Mouse (Mus musculus) neural tube, embryonic 11.5 days (tissue): ENCODE measurements around the gene Apol7a. TPM values are rescaled to one million over a fixed set of nuclear protein-coding genes. Genes with fewer than 3 reads are reported as not detected.

Source experiments
- ATAC-seq: fragments of 200-750 bp; cut with Nextera tagmentation; 2 replicates; pipeline ENCODE4 v1.8.0; 2017; ENCODE audit warnings: moderate number of reproducible peaks, mild to moderate bottlenecking, moderate TSS enrichment, moderate library complexity; ENCODE audit not compliant: insufficient read depth, low FRiP score, low TSS enrichment
- DNase-seq: peaks from one replicate; pipeline ENCODE4 v3.0.0-alpha.2; 2015; ENCODE audit warnings: low spot score
- H3K27ac ChIP-seq: fragments of 300-500 bp; sonication (generic); 2 replicates; pipeline ENCODE4 v1.5.1; 2014; ENCODE audit warnings: low read depth, mild to moderate bottlenecking, low read length
- H3K27me3 ChIP-seq: fragments of 300-500 bp; sonication (generic); 2 replicates; pipeline ENCODE4 v1.6.1; 2014; ENCODE audit warnings: mild to moderate bottlenecking, low read length, mixed read lengths; ENCODE audit not compliant: control insufficient read depth, insufficient read depth
- H3K36me3 ChIP-seq: fragments of 300-500 bp; sonication (generic); 2 replicates; pipeline ENCODE4 v1.6.1; 2014; ENCODE audit warnings: mild to moderate bottlenecking, low read length, moderate library complexity, mixed read lengths; ENCODE audit not compliant: control insufficient read depth, insufficient read depth
- H3K4me1 ChIP-seq: fragments of 300-500 bp; sonication (generic); 2 replicates; pipeline ENCODE4 v1.6.1; 2014; ENCODE audit warnings: low read length, mixed read lengths; ENCODE audit not compliant: control insufficient read depth, insufficient read depth
- H3K4me2 ChIP-seq: fragments of 300-500 bp; sonication (generic); 2 replicates; pipeline ENCODE4 v1.6.1; 2014; ENCODE audit warnings: low read depth, mild to moderate bottlenecking, moderate library complexity
- H3K4me3 ChIP-seq: fragments of 300-500 bp; sonication (generic); 2 replicates; pipeline ENCODE4 v1.5.1; 2014; ENCODE audit warnings: low read depth, low read length
- H3K9ac ChIP-seq: fragments of 300-500 bp; sonication (generic); 2 replicates; pipeline ENCODE4 v1.6.1; 2014; ENCODE audit warnings: mild to moderate bottlenecking, low read length
- H3K9me3 ChIP-seq: fragments of 300-500 bp; sonication (generic); 2 replicates; pipeline ENCODE4 v1.6.1; 2016; ENCODE audit warnings: low read length; ENCODE audit not compliant: control insufficient read depth
- WGBS: fragments of 180-500 bp; shearing (Covaris S2); extraction: QIAGEN DNeasy Blood & Tissue Kit; methylation state at CpG from one replicate; pipeline ENCODE4 v1.1.7; 2014; 5-methylcytosine and 5-hydroxymethylcytosine counted together
- polyA plus RNA-seq: library from polyadenylated mRNA; unstranded; fragments of >200 nt; fragmentation: Nextera tagmentation; extraction: Ambion mirVana; gene quantifications from 2 replicates; pipeline ENCODE4 v1.2.1, GENCODE M21; 2014

The Apol7a gene
- polyA plus RNA-seq, 1 experiment from 2014 or later: not detected

DNA sequence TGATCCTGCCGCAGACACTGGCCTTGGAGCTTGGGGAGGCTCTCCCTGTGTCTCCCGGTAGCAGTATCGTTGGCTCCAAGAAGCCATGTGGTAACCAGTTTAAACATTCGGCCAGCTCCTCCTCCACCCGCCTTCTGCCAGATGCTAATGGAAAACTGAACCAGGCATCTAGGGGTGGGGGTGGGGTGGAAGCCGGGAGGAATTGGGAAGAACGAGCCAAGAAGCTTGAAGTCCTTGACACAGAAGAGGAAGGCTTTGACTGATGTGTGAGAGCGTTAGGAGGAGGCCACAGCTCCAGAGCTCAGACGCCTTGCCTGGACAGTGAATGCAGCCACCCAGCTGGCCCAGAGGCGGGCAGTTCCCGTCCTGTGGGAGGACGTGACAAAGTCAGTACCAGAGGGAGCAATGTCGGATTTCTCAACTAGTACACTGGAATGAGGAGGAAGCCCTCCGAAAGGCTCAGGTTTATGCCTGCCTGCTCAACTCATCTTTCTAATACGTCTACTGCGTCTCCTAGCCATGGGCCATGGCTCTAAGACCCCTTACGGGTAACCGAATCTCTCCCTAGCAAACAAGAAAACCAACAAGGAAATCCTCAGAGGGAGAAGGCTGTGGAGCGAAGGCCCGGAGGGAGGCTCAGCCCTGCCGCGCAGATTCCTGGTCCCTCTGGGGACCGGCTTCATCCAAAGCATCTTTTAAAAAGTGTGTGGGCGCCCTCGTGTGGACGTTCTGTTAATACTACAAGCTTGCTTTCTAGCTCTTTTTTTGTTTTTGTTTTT, 32.0 kb downstream of the Apol7a start:
- peak overlapping the region; percentile 61 for H3K9ac ChIP-seq
- H3K4me3 ChIP-seq: peak overlapping the region; percentile 20
- H3K27me3 ChIP-seq: no peaks in the 10 kb centered on the region
- peak; percentile 89 for DNase-seq
- peak; percentile 28; the same call in 1 of the 2 replicates for ATAC-seq
- H3K36me3 ChIP-seq: no peaks in the 10 kb centered on the region
- peak overlapping the region; percentile 50 for H3K4me2 ChIP-seq
- WGBS: 2% methylated on average over 26 of the region's 26 CpGs
- H3K9me3 ChIP-seq: no peaks in the 10 kb centered on the region
- peaks cover 20% of the 10 kb centered on the region for H3K4me1 ChIP-seq
- H3K27ac ChIP-seq: peak overlapping the region; percentile 75

DNA sequence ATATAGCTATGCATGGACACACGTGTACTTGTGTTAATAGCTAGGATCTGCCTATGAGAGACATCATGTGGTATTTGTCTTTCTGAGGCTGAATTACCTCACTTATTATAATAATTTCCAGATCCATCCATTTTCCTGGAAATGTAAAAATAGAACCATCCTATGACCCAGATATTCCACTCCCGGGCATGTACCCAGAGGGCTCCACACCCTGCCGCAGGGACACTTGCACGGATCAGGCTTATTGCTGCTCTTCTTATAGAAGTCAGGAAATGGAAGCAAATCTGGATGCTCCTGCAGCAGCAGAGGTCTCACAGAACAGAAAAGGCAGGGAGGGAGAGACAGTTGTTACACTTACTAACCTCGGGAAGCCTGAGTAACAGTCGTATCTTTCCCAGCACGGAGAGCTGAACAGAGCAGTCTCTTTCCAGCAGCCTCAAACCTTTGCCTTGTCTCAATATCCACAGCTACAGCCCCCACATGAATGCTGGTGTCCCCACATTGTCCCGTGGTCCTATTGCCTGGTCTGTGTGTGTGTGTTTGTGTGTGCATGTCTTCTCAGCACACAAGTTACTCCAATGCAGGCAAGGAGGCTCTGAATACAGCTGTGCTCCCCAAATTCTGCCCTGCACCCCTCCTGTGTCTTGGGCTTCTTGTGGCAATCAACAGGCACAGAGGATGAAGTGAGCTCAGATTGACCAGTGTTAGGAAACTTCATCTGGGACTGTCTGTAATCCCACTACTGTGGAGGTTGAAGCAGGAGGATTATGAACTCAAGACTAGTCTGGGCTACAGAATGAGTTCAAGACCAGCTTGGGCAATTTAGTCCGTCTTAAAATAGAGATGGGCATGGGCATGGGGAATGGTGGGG, 33.0 kb downstream of the Apol7a start:
- Histone ChIP-seq H3K4me3 (peak overlapping the region; percentile 20; the same call in 1 of the 2 replicates), H3K4me1 (peaks cover 20% of the 10 kb centered on the region), H3K27ac (no peak overlapping the region), H3K9ac (peak overlapping the region; percentile 61), H3K4me2 (no peak overlapping the region), H3K27me3 (no peaks in the 10 kb centered on the region), H3K36me3 (no peaks in the 10 kb centered on the region), H3K9me3 (no peaks in the 10 kb centered on the region)
- WGBS: 55% methylated on average over 9 of the region's 9 CpGs
- no peak for DNase-seq
- no peak for ATAC-seq

DNA sequence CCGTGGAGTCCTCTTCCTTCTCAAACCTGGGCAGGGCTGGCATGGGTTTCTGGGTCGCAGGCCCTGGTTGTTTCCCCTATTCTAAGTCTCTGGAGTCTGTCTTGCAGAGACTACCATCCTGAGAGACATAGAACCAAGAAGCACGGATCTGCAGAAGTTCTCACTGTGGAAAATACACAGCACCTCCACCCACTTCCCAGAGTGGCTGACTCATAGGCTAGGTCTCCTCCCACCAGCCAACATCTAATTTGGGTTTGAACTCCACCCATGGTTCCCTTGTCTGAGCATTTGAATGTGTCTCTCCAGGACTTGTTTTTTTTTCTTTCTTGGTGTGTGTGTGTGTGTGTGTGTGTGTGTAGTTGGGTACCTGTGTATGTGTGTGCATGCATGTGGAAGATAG, 34.9 kb downstream of the Apol7a start:
- Histone ChIP-seq H3K4me1 (peaks cover 27% of the 10 kb centered on the region), H3K27ac (peak overlapping the region; percentile 63), H3K27me3 (no peaks in the 10 kb centered on the region), H3K9ac (no peak overlapping the region), H3K4me2 (no peak overlapping the region), H3K36me3 (no peaks in the 10 kb centered on the region), H3K4me3 (no peak overlapping the region), H3K9me3 (no peaks in the 10 kb centered on the region)
- ATAC-seq (no peak), DNase-seq (no peak)
- 75% methylated on average over 3 of the region's 3 CpGs for WGBS

DNA sequence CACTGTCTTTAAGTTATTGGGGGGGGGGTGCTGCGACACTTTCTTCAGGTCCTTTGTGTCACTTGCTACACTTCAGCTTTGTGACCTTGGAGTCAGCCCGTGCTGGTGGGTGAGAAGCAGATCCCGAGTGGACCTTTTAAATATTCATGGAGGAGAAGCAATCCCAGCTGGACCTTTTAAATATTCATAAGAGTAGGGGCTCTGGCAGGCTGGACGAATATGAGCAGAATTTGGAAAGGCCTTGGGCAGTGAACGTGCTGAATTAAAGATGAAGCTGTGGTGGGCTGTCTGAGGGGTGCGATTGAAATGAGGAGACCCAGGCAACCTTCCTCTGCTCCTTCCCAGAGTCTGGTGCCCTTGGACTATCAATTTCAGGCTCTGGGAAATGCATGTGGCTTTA, 35.3 kb downstream of the Apol7a start:
- peak overlapping the region; percentile 63 for H3K27ac ChIP-seq
- ATAC-seq (no peak), DNase-seq (peak; percentile 47)
- 32% methylated on average over 6 of the region's 6 CpGs for WGBS
- H3K27me3 ChIP-seq: no peaks in the 10 kb centered on the region
- H3K9me3 ChIP-seq: no peaks in the 10 kb centered on the region
- peaks cover 30% of the 10 kb centered on the region for H3K4me1 ChIP-seq
- no peak overlapping the region for H3K9ac ChIP-seq
- no peak overlapping the region for H3K4me2 ChIP-seq
- no peaks in the 10 kb centered on the region for H3K36me3 ChIP-seq
- H3K4me3 ChIP-seq: no peak overlapping the region

DNA sequence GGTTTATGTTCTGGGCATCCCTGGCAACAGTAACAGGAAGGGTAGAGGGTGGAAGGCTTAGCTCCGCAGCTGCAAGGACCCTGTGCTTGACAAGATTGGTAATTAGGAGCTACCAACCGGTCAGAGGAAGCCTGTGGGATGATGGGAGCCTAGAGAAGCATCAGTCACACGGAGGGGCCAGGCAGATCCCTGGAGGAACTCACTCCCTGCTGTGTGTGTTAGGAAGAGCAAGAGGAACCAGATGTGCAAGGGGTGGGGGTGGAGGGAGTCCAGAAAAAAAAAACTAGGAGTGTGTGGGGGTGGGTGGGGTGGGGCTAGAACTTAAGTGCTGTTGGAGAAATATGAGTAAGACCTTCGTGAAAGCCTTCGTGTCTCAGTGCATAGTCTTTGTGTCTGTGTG, 36.0 kb downstream of the Apol7a start:
- Histone ChIP-seq H3K4me2 (no peak overlapping the region; the same call in 1 of the 2 replicates), H3K4me3 (no peak overlapping the region), H3K4me1 (peaks cover 32% of the 10 kb centered on the region), H3K27me3 (no peaks in the 10 kb centered on the region), H3K9ac (no peak overlapping the region), H3K36me3 (no peaks in the 10 kb centered on the region), H3K9me3 (no peaks in the 10 kb centered on the region), H3K27ac (peak overlapping the region; percentile 56; the same call in 1 of the 2 replicates)
- DNase-seq (no peak), ATAC-seq (no peak)
- WGBS: 26% methylated on average over 5 of the region's 5 CpGs

DNA sequence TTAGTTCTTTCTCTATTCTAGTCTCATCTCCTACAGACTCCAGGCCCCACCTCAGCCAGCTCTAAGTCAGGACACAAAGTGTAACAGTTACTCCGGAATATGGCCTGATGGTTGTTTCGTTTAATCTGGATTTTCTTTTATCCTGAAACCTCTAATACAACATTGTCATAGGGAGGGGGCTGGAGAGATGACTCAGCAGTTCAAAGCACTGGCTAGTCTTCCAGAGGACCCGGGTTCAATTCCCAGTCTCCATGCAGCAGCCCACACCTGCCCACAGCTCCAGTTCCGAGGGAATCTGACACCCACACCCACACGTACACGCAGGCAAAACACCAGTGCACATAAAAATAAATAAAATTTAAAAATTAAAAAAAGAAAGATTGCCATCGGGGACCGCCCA, 39.0 kb downstream of the Apol7a start:
- no peak overlapping the region for H3K27ac ChIP-seq
- no peak for DNase-seq
- WGBS: 96% methylated on average over 8 of the region's 8 CpGs
- H3K27me3 ChIP-seq: no peaks in the 10 kb centered on the region
- no peak overlapping the region for H3K9ac ChIP-seq
- H3K4me2 ChIP-seq: no peak overlapping the region
- H3K4me1 ChIP-seq: peaks cover 31% of the 10 kb centered on the region
- no peaks in the 10 kb centered on the region for H3K9me3 ChIP-seq
- no peak for ATAC-seq
- no peaks in the 10 kb centered on the region for H3K36me3 ChIP-seq
- H3K4me3 ChIP-seq: no peak overlapping the region

DNA sequence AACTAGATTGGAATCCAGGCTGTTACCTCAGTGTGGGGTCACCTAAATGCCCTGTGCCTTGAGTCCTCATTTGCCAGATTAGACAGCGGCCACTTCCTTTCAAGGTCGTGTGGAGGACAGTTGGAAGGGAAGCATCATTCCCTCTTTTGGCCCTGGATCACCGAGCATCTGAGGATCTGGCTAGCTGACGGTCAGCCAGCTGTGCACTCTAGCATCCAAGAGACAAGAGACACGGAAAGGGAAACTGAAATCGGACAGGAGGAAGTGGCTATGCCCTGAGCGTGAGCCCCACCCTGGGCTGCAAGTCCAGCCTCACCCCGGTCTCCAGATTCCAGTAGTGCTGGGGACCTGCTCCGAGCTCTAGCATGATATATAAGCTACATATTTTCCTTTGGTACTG, 39.4 kb downstream of the Apol7a start:
- Histone ChIP-seq H3K27ac (peak overlapping the region; percentile 56; the same call in 1 of the 2 replicates), H3K4me1 (peaks cover 35% of the 10 kb centered on the region), H3K4me2 (peak overlapping the region; percentile 53; the same call in 1 of the 2 replicates), H3K27me3 (no peaks in the 10 kb centered on the region), H3K4me3 (no peak overlapping the region), H3K36me3 (no peaks in the 10 kb centered on the region), H3K9me3 (no peaks in the 10 kb centered on the region), H3K9ac (peak overlapping the region; percentile 72; the same call in 1 of the 2 replicates)
- no peak for ATAC-seq
- no peak for DNase-seq
- 62% methylated on average over 9 of the region's 9 CpGs for WGBS

DNA sequence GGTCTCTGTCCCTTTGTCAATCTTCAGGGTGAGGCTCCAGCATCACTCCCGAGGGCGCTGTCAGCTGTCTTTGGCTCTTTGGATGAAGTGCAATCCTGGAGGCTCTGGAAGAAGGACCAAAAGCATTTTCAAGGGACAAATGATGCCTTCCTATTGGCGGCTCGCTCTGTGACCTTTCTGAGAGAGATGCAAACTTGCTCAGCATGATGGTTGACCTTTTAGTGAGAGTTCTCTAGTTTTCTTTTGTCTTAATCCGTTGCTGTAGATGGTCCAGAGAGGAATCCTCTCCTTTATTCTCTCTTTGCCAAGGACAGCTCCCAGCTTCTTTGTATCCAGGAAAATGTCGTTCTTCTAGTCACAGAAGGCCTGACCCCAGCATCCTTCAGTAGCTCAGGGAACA, 39.8 kb downstream of the Apol7a start:
- H3K9ac ChIP-seq: peak overlapping the region; percentile 72
- H3K4me2 ChIP-seq: peak overlapping the region; percentile 53
- DNase-seq: no peak
- H3K9me3 ChIP-seq: no peaks in the 10 kb centered on the region
- peak overlapping the region; percentile 56 for H3K27ac ChIP-seq
- 23% methylated on average over 6 of the region's 6 CpGs for WGBS
- H3K4me3 ChIP-seq: peak overlapping the region; percentile 23
- H3K27me3 ChIP-seq: no peaks in the 10 kb centered on the region
- no peaks in the 10 kb centered on the region for H3K36me3 ChIP-seq
- ATAC-seq: peak; percentile 40; the same call in 1 of the 2 replicates
- peaks cover 35% of the 10 kb centered on the region for H3K4me1 ChIP-seq
